Mouse (Mus musculus) forebrain, embryonic 11.5 days (tissue): ENCODE results near the gene Senp7. TPM values are rescaled to one million over a fixed set of nuclear protein-coding genes. Genes with fewer than 3 reads are reported as not detected.

Experiments used
- ATAC-seq: fragments of 200-750 bp; cut with Nextera tagmentation; replicated peaks from 2 replicates; pipeline ENCODE4 v1.8.0; 2017; ENCODE audit warnings: moderate TSS enrichment; ENCODE audit not compliant: low FRiP score
- DNase-seq: peaks from one replicate; pipeline ENCODE4 v3.0.0-alpha.2; 2017; ENCODE audit warnings: low spot score
- H3K27ac ChIP-seq: fragments of 300-500 bp; sonication (generic); 2 replicates; pipeline ENCODE4 v1.5.1; 2014; ENCODE audit warnings: low read depth, low read length
- H3K27me3 ChIP-seq: fragments of 300-500 bp; sonication (generic); 2 replicates; pipeline ENCODE4 v1.6.1; 2014; ENCODE audit warnings: mild to moderate bottlenecking, low read length, mixed read lengths; ENCODE audit not compliant: control insufficient read depth, insufficient read depth
- H3K36me3 ChIP-seq: fragments of 300-500 bp; sonication (generic); 2 replicates; pipeline ENCODE4 v1.6.1; 2014; ENCODE audit warnings: mild to moderate bottlenecking, low read length, moderate library complexity, mixed read lengths; ENCODE audit not compliant: control insufficient read depth, insufficient read depth
- H3K4me1 ChIP-seq: fragments of 300-500 bp; sonication (generic); replicated peaks from 2 replicates; pipeline ENCODE4 v1.6.1; 2014; ENCODE audit warnings: low read length, mixed read lengths; ENCODE audit not compliant: control insufficient read depth, insufficient read depth
- H3K4me2 ChIP-seq: fragments of 300-500 bp; sonication (generic); 2 replicates; pipeline ENCODE4 v1.6.1; 2014; ENCODE audit warnings: low read depth, mild to moderate bottlenecking, low read length, moderate library complexity, mixed read lengths; ENCODE audit not compliant: severe bottlenecking
- H3K4me3 ChIP-seq: fragments of 300-500 bp; sonication (generic); 2 replicates; pipeline ENCODE4 v1.5.1; 2014; ENCODE audit warnings: low read depth, low read length
- H3K9ac ChIP-seq: fragments of 300-500 bp; sonication (generic); 2 replicates; pipeline ENCODE4 v1.6.1; 2014; ENCODE audit warnings: low read length
- H3K9me3 ChIP-seq: fragments of 300-500 bp; sonication (generic); 2 replicates; pipeline ENCODE4 v1.6.1; 2016; ENCODE audit warnings: low read length, mixed read lengths; ENCODE audit not compliant: control insufficient read depth
- WGBS: fragments of 180-500 bp; shearing (Covaris S2); extraction: QIAGEN DNeasy Blood & Tissue Kit; methylation state at CpG from one replicate; pipeline ENCODE4 v1.1.7; 2014; 5-methylcytosine and 5-hydroxymethylcytosine counted together
- microRNA-seq: library from miRNA; unstranded; fragments of <30 nt; microRNA quantifications from one replicate; pipeline ENCODE4, GENCODE M21; 2016; ENCODE audit not compliant: insufficient number of aligned reads
- polyA plus RNA-seq: library from polyadenylated mRNA; unstranded; fragments of >200 nt; fragmentation: Nextera tagmentation; extraction: Ambion mirVana; gene quantifications from 2 replicates; pipeline ENCODE4 v1.2.1, GENCODE M21; 2014

The Senp7 gene
- polyA plus RNA-seq, 1 experiment from 2014 or later: 41.4 TPM

GRCm38 (mm10) chr16:56212740-56213139 lies 164.6 kb downstream of the Senp7 start:
- H3K9me3 ChIP-seq: no peaks in the 10 kb centered on the region
- no peak overlapping the region for H3K4me3 ChIP-seq
- DNase-seq (no peak), ATAC-seq (no peak)
- no peaks in the 10 kb centered on the region for H3K36me3 ChIP-seq
- H3K27ac ChIP-seq: no peak overlapping the region
- H3K4me1 ChIP-seq: no peaks in the 10 kb centered on the region
- H3K9ac ChIP-seq: no peak overlapping the region
- H3K4me2 ChIP-seq: no peak overlapping the region
- WGBS: 88% methylated on average over 3 of the region's 3 CpGs
- H3K27me3 ChIP-seq: no peaks in the 10 kb centered on the region

DNA sequence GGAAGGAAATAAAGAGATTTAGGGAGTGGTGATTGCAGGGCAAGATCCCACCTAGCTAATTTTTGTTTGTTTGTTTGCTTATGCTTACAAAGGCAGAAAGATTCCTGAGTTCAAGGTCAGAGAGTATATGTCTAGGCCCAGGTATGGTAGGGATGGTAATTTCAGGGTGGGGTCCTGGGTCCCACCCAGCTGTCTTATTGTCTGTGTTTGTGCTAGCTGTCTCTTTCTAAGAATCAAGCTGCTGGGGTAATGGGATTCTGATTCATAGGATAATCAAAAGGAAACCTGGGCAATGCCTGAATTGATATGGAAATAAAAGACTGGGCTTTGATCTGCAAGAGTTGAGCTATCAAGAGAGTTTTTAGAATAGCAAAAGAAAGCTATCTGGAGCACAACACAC lies 179.5 kb downstream of the Senp7 start:
- H3K27ac ChIP-seq: no peak overlapping the region
- no peak overlapping the region for H3K4me2 ChIP-seq
- ATAC-seq (no peak), DNase-seq (no peak)
- H3K9ac ChIP-seq: no peak overlapping the region
- H3K27me3 ChIP-seq: no peaks in the 10 kb centered on the region
- no peaks in the 10 kb centered on the region for H3K36me3 ChIP-seq
- no peaks in the 10 kb centered on the region for H3K9me3 ChIP-seq
- H3K4me1 ChIP-seq: no peaks in the 10 kb centered on the region
- H3K4me3 ChIP-seq: no peak overlapping the region

- DNase-seq: no peak
- Histone ChIP-seq H3K4me3 (no peak overlapping the region), H3K27me3 (no peaks in the 10 kb centered on the region), H3K4me1 (no peaks in the 10 kb centered on the region), H3K36me3 (no peaks in the 10 kb centered on the region), H3K9me3 (no peaks in the 10 kb centered on the region), H3K9ac (no peak overlapping the region), H3K4me2 (no peak overlapping the region), H3K27ac (no peak overlapping the region)
- ATAC-seq: no peak
- WGBS: 67% methylated on average over 2 of the region's 2 CpGs
These were observed 181.3 kb downstream of the Senp7 start for GRCm38 (mm10) chr16:56229455-56229854.

DNA sequence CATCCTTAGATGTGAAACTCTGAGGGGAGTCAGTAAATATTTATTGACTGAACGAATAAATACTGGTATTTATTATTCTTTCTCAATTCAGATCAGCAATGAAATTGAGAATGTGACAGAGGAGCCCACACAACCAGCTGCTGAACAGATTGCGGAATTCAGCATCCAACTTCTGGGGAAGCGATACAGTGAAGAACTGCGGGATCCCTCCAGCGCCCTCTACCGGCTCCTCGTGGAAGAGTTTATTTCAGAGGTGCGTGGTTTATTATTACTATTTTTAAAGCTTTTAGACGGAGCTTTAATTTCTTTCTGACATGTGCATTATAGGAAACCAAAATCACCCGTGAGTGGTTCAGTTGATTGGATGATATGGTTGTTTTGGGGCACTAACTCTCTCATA lies 183.2 kb downstream of the Senp7 start:
- no peaks in the 10 kb centered on the region for H3K4me1 ChIP-seq
- no peaks in the 10 kb centered on the region for H3K27me3 ChIP-seq
- DNase-seq (peak; percentile 59), ATAC-seq (no peak)
- no peak overlapping the region for H3K27ac ChIP-seq
- H3K9ac ChIP-seq: no peak overlapping the region
- no peak overlapping the region for H3K4me2 ChIP-seq
- no peaks in the 10 kb centered on the region for H3K9me3 ChIP-seq
- H3K36me3 ChIP-seq: no peaks in the 10 kb centered on the region
- H3K4me3 ChIP-seq: no peak overlapping the region
- 51% methylated on average over 10 of the region's 10 CpGs for WGBS

DNA sequence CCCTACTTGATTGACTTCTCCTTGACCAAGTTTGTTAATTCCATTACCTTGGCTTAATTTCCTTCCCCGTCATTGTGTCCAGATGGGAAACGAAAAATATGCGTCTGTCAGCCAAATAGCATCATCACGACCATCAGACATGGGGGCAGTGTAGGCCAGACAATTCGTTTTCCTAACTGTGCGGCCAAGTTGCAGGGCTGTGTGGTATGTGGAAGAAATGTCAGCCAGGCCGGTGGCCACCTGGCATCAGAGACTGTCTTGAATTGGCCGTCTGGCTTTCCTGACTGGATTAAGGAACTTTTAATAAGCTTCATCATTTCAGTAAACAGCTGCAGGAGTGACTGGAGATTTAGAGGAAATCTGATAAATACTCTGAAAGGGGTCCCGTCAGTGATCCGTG lies 184.6 kb downstream of the Senp7 start:
- ATAC-seq: no peak
- Histone ChIP-seq H3K36me3 (no peaks in the 10 kb centered on the region), H3K9me3 (no peaks in the 10 kb centered on the region), H3K4me2 (no peak overlapping the region), H3K9ac (no peak overlapping the region), H3K4me1 (no peaks in the 10 kb centered on the region), H3K27me3 (no peaks in the 10 kb centered on the region), H3K4me3 (no peak overlapping the region), H3K27ac (no peak overlapping the region)
- DNase-seq: no peak
- 88% methylated on average over 10 of the region's 10 CpGs for WGBS

Small RNA genes lying within 50 kb of the gene (microRNA-seq; reads per million reads assigned to microRNA genes)
- not detected for gene Gm24047

Other genes starting within 250 kb of the Senp7 start
- 1.9 and 2.3 TPM in 2 replicates for gene Nfkbiz, start 209.4 kb upstream of the Senp7 start, polyA plus RNA-seq
- gene Nxpe3, start 153.1 kb upstream of the Senp7 start, polyA plus RNA-seq: 1.00 and 1.2 TPM in 2 replicates
- 17.9 and 20.5 TPM in 2 replicates for gene Cep97, start 113.5 kb upstream of the Senp7 start, polyA plus RNA-seq
- 718 and 776 TPM in 2 replicates for gene Rpl24, start 82.1 kb upstream of the Senp7 start, polyA plus RNA-seq
- gene Zbtb11, start 74.5 kb upstream of the Senp7 start, polyA plus RNA-seq: 19.1 and 21.7 TPM in 2 replicates
- gene Pcnp, start 18.6 kb upstream of the Senp7 start, polyA plus RNA-seq: 332 and 372 TPM in 2 replicates
- gene Trmt10c, start 10.5 kb upstream of the Senp7 start, polyA plus RNA-seq: 31.2 and 33.6 TPM in 2 replicates
- gene Impg2, start 156.0 kb downstream of the Senp7 start, polyA plus RNA-seq: 0.11 and 0.28 TPM in 2 replicates